Mouse (Mus musculus) midbrain, postnatal 0 days (tissue): Measurements from ENCODE around the gene Rere. TPM values are rescaled to one million over a fixed set of nuclear protein-coding genes. Genes with fewer than 3 reads are reported as not detected.
A peak's percentile ranks its signal among the peaks of the same experiment; 100 is the strongest.

Experiments
- ATAC-seq: fragments of 200-750 bp; cut with Nextera tagmentation; 2 replicates; pipeline ENCODE4 v1.8.0; 2017; ENCODE audit warnings: moderate number of reproducible peaks, mild to moderate bottlenecking, moderate TSS enrichment, moderate library complexity; ENCODE audit not compliant: low FRiP score
- DNase-seq: peaks from one replicate; pipeline ENCODE4 v3.0.0-alpha.2; 2015; ENCODE audit warnings: low spot score
- H3K27ac ChIP-seq: fragments of 300-500 bp; sonication (generic); 2 replicates; pipeline ENCODE4 v1.5.1; 2014; ENCODE audit warnings: low read depth, mild to moderate bottlenecking, low read length, mixed read lengths
- H3K27me3 ChIP-seq: fragments of 300-500 bp; sonication (generic); 2 replicates; pipeline ENCODE4 v1.6.1; 2014; ENCODE audit warnings: low read length, control low read depth, mixed read lengths; ENCODE audit not compliant: insufficient read depth
- H3K36me3 ChIP-seq: fragments of 300-500 bp; sonication (generic); 2 replicates; pipeline ENCODE4 v1.6.1; 2014; ENCODE audit warnings: low read length, control low read depth, mixed read lengths; ENCODE audit not compliant: insufficient read depth
- H3K4me1 ChIP-seq: fragments of 300-500 bp; sonication (generic); 2 replicates; pipeline ENCODE4 v1.6.1; 2014; ENCODE audit warnings: mild to moderate bottlenecking, control low read depth, antibody characterized with exemption, low read length, mixed read lengths; ENCODE audit not compliant: insufficient read depth
- H3K4me2 ChIP-seq: fragments of 300-500 bp; sonication (generic); 2 replicates; pipeline ENCODE4 v1.6.1; 2014; ENCODE audit warnings: low read depth, mild to moderate bottlenecking, low read length, mixed read lengths; ENCODE audit not compliant: poor library complexity, severe bottlenecking
- H3K4me3 ChIP-seq: fragments of 300-500 bp; sonication (generic); 2 replicates; pipeline ENCODE4 v1.5.1; 2014; ENCODE audit warnings: low read depth, mild to moderate bottlenecking, low read length, moderate library complexity
- H3K9ac ChIP-seq: fragments of 300-500 bp; sonication (generic); replicated peaks from 2 replicates; pipeline ENCODE4 v1.6.1; 2014; ENCODE audit warnings: mild to moderate bottlenecking, low read length, moderate library complexity, mixed read lengths; ENCODE audit not compliant: poor library complexity, severe bottlenecking
- H3K9me3 ChIP-seq: fragments of 300-500 bp; sonication (generic); 2 replicates; pipeline ENCODE4 v1.6.1; 2016; ENCODE audit warnings: low read length, control low read depth
- CTCF ChIP-seq: IDR thresholded peaks from 2 replicates; pipeline ENCODE4 v1.5.1; 2016; ENCODE audit warnings: antibody characterized with exemption, mild to moderate bottlenecking
- WGBS: fragments of 180-500 bp; shearing (Covaris S2); extraction: QIAGEN DNeasy Blood & Tissue Kit; methylation state at CpG from one replicate; pipeline ENCODE4 v1.1.7; 2014; 5-methylcytosine and 5-hydroxymethylcytosine counted together
- polyA plus RNA-seq: library from polyadenylated mRNA; unstranded; fragments of >200 nt; fragmentation: Nextera tagmentation; extraction: Ambion mirVana; gene quantifications from 2 replicates; pipeline ENCODE4 v1.2.1, GENCODE M21; 2015
- total RNA-seq: library from RNA; depleted of rRNA; stranded (reverse); fragments of >200 nt; gene quantifications from 2 replicates; pipeline ENCODE4 v1.2.3, GENCODE M21; 2014

Gene Rere
- total and polyA plus RNA-seq, 2 experiments from 2014 or later = 22.7 to 36.8 TPM

DNA sequence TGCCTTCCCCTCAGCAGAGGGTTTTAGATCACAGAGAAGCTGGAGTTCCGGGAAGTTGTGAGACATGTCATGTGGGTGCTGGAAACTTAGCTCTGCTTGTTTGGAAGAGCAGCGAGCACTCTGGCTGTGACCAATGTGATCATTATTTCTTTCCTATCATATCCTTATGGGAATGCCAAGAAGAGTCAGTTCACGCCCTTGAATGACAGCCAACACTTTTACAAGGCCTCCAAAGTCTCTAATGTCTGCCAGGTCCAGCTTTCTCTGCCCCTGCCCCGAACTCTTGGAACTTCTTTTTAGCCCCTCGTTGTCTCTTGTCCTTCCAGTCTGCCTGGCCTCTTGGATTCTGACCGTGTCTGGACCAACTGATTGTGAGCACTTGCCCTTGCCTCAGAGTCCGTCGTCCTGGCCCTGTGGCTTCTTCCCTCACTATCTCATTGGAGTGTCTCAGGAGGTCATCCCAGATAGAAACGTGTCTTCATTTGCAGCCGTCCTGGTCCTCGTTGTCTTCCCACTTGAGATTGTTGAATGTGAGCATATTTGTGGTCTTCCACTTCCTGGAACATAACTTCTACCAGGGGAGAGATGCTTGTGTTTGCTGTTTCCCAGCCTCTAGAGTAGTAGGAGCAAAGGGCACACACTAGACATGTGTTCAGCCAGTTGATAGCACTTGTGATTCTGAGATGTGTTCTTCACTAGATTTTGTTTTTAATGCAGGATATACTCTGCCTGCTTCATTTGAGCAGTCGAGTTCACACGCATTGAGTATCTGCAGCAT lies 120.6 kb downstream of the Rere start:
- Histone ChIP-seq H3K4me2 (no peak overlapping the region), H3K4me3 (no peak overlapping the region), H3K9ac (no peak overlapping the region), H3K27ac (no peak overlapping the region), H3K27me3 (no peaks in the 10 kb centered on the region), H3K9me3 (no peaks in the 10 kb centered on the region), H3K4me1 (peaks cover 19% of the 10 kb centered on the region; the same call in 1 of the 2 replicates), H3K36me3 (no peaks in the 10 kb centered on the region)
- DNase-seq (no peak), ATAC-seq (no peak)
- TF ChIP-seq CTCF = no peak
- WGBS = 65% methylated on average over 13 of the region's 13 CpGs

DNA sequence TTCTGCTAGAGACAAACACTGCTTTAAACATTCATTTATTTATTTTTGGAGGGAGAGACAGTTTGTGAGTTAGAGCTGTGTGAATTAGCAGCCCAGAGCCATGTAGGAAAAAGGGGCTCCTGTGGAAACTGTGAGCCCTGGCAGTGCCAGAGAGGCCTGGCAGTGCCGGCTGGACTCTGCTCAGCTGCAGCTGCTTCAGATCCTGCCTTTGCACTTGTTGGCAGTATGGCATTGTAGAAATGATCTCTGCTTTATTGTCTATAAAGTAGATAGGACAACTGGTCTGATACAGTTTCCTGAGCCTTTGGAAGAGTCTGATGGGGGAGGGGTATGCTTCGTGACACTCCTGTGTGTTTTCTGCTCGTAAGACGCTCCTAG lies 121.2 kb downstream of the Rere start:
- Histone ChIP-seq H3K9ac (no peak overlapping the region), H3K27me3 (no peaks in the 10 kb centered on the region), H3K9me3 (no peaks in the 10 kb centered on the region), H3K4me2 (no peak overlapping the region), H3K27ac (no peak overlapping the region), H3K4me3 (no peak overlapping the region), H3K36me3 (no peaks in the 10 kb centered on the region), H3K4me1 (peaks cover 15% of the 10 kb centered on the region; the same call in 1 of the 2 replicates)
- DNase-seq = no peak
- TF ChIP-seq CTCF = no peak
- no peak for ATAC-seq
- WGBS = 53% methylated on average over 4 of the region's 4 CpGs

DNA sequence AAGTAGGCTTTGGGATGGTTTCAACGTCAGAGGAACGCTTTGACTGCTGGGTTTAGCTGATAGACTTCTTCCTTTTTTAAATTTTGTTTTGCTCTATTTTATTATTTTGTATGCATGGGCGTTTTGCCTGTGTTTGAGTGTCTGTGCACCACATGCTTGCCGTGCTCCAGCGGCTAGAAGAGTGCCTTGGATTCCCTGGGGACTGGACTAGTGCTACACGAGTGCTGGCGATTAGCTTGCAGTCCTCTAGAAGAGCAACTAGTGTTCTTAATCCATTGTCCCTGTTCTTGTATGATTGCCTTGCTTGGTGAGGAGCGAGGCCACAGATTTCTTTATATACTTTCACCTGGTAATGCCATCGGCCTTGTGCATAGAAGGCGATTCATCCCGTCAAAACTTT lies 122.5 kb downstream of the Rere start:
- no peak overlapping the region for H3K4me3 ChIP-seq
- DNase-seq (no peak), ATAC-seq (no peak)
- TF ChIP-seq CTCF = no peak
- no peak overlapping the region for H3K4me2 ChIP-seq
- WGBS = 45% methylated on average over 11 of the region's 11 CpGs
- H3K9me3 ChIP-seq = no peaks in the 10 kb centered on the region
- no peak overlapping the region for H3K9ac ChIP-seq
- peak overlapping the region; percentile 43; the same call in 1 of the 2 replicates for H3K27ac ChIP-seq
- H3K36me3 ChIP-seq = no peaks in the 10 kb centered on the region
- H3K4me1 ChIP-seq = peaks cover 13% of the 10 kb centered on the region; the same call in 1 of the 2 replicates
- H3K27me3 ChIP-seq = no peaks in the 10 kb centered on the region

DNA sequence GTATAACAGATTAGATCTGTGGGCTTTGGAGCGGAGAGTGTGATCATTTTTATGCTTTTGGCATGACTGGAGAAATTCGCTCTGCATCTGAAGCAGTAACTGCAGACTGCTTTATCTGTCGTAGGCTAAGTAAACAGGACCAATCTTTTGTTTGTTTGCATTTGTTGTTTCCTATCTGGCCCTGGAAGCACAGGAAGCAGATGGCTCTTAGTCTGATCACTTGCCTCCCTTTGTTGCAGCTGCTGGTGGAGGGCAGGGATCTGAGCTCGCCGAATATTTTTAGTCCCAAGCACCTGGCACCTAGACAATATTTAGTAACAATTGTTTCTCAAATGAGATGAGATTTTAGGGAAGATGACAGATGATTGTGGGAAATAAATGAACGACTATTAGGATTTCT lies 123.1 kb downstream of the Rere start:
- H3K4me1 ChIP-seq = peaks cover 13% of the 10 kb centered on the region; the same call in 1 of the 2 replicates
- WGBS = 24% methylated on average over 6 of the region's 6 CpGs
- no peak for ATAC-seq

DNA sequence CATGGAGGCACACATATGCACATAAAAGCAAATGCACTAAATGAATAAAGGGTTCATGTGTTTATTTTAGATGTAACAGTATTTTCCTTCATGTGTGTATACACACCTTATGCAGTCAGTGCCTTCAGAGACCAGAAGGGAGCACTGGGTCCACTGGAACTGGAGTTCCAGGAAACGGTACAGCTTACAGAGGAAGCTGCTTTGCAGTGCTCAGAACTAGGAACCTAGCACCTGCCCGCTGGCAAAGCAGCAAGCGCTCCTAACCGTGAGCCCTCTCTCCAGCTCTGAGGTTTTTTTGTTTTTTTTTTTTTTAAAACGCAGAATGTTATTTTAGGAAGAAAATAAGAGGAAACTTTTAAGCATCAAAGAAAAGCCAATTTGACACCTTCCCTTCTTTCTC lies 124.3 kb downstream of the Rere start:
- Histone ChIP-seq H3K4me2 (no peak overlapping the region), H3K9ac (no peak overlapping the region), H3K27ac (no peak overlapping the region), H3K9me3 (no peaks in the 10 kb centered on the region), H3K27me3 (no peaks in the 10 kb centered on the region), H3K4me1 (peaks cover 13% of the 10 kb centered on the region; the same call in 1 of the 2 replicates), H3K4me3 (no peak overlapping the region), H3K36me3 (no peaks in the 10 kb centered on the region)
- 61% methylated on average over 5 of the region's 5 CpGs for WGBS
- DNase-seq (no peak), ATAC-seq (no peak)
- TF ChIP-seq CTCF = no peak

More for the DNA sequence above, 123.1 kb downstream of the Rere start:
- H3K4me2 ChIP-seq = no peak overlapping the region
- no peak for TF ChIP-seq CTCF
- no peaks in the 10 kb centered on the region for H3K9me3 ChIP-seq
- H3K27ac ChIP-seq = no peak overlapping the region
- no peaks in the 10 kb centered on the region for H3K27me3 ChIP-seq
- H3K9ac ChIP-seq = no peak overlapping the region
- DNase-seq = peak; percentile 38
- H3K4me3 ChIP-seq = no peak overlapping the region
- H3K36me3 ChIP-seq = no peaks in the 10 kb centered on the region

DNA sequence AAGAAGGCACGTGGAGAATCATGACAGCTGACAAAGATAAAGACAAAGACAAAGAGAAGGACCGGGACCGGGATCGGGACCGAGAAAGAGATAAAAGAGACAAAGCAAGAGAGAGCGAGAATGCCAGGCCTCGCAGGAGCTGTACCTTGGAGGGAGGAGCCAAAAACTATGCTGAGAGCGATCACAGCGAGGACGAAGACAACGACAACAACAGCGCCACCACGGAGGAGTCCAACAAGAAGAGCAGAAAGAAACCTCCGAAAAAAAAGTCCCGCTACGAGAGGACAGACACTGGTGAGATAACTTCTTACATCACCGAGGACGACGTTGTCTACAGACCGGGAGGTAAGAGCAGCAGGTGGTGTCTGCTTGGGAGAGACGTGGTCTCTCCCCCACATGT lies 124.9 kb downstream of the Rere start:
- ATAC-seq (no peak), DNase-seq (no peak)
- Histone ChIP-seq H3K4me1 (peaks cover 13% of the 10 kb centered on the region; the same call in 1 of the 2 replicates), H3K4me2 (no peak overlapping the region), H3K9ac (no peak overlapping the region), H3K9me3 (no peaks in the 10 kb centered on the region), H3K27ac (no peak overlapping the region; the same call in 1 of the 2 replicates), H3K27me3 (no peaks in the 10 kb centered on the region), H3K36me3 (no peaks in the 10 kb centered on the region), H3K4me3 (no peak overlapping the region)
- TF ChIP-seq CTCF = no peak
- WGBS = 64% methylated on average over 21 of the region's 21 CpGs
